Mouse (Mus musculus) spleen, embryonic (tissue): ENCODE results near the gene Mms22l.
"Not testable (repeated sequence)": the region's sequence is repeated elsewhere in the genome, so short reads cannot be mapped to it uniquely, and the experiment has no call there.

Source experiments
- CTCF ChIA-PET: fragments of 350-600 bp; sonication (Branson Sonifier 250); formaldehyde crosslinking; loops from one replicate; lab custom pipeline; 2022; lab: Charles Lee

The Mms22l gene

DNA sequence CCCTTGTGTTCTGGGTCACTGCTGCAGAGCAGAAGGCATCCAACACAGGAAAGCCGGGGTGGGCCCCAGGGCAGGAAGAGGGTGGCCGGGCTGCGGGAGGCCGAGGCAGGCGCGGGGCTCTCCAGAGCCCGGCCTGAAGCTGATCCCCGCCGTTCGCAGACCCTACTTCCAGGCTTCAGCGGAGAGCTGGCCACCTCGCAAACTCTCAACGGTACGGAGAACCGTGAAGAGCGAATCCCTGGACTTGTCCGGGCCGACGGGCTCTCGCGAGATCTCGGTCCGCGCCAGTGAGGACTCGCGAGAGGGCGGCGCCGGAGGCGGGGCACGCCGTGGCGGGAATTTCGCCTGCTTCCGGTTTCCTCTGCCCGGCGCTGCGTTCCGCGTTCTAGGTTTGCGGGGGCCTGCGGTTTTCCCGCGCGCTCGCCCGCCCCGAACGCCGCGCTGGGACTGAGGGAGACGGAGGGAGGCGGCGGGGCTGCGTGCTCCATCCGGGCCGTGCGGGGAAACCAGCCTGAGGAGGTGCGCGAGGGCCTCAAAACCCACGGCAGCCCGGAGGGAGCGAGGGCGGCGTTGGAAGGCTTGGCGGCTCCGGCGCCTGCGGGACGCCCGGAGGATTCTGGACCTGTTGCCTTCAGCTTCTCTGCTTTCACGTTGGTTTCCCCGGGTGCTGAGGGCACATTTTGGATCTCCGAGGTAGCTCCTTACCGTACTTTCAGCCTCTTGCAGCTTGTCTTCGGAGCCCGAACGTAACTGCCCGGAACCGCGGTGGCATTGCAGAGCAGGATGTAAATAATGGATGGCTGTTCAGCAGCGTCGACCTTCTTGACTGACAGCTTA is at the start of gene Mms22l:
TSS of gene Mms22l (plus strand) at position 336 of the 837 bp plus-strand sequence.
- CTCF ChIA-PET: no interaction called here

DNA sequence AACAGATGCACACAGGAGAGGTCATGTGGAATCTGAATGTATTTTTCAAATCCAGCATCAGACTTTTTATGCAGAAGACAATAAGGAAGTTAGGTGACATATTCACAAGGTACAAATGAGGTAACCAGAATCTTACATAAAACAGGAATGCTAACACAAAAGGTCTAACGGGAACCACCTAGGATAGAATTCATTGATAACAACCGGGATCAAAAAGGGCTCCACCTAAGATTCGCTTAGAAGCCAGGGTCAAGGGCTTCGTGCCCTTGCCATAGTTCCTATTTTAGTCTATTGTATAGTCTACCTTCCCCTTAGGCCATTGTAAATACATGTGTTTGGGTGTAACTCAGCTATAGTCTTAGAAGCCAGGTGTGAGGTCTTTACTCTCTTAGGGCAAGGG is 12.2 kb upstream of the Mms22l start:
- CTCF ChIA-PET: not testable (repeated sequence)

DNA sequence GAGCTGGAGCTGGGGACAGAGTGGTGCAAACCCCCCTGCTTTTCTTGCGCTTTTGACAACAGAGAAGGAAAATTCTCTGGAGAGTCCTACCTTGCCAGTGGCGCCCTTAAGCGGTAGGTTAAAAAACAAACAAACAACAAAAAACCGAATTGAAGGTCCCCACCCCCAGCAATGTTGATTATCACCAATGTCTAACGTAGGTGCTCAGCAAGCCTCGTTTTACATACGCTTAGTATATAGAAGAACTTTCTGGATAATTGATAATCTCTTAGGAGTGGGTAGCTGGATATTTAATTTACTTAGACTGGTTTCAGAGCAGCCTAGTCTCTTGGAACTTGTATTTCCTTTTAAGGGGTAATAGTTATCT is 685 bp downstream of the Mms22l start:
- CTCF ChIA-PET: no interaction called here

DNA sequence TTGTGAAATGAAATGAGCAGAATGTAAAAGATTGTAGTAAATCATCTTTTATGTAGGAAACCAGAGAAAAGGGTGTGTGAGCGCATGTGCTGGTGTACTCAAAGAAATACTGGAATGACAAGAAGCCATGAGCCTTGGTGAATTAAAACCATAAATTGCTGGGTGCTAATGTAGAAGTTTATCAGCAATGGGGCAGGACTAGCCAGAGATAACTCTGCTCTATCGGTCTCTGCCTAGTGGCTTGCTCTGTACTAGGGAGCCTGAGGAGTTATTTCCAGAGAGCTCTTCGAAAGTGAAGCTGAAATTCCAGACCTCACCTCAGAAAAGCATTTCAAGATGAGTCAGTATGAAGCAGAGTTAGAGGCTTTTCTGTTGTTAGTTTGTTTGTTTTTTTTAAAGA is 12.9 kb downstream of the Mms22l start:
- CTCF ChIA-PET: no interaction called here

DNA sequence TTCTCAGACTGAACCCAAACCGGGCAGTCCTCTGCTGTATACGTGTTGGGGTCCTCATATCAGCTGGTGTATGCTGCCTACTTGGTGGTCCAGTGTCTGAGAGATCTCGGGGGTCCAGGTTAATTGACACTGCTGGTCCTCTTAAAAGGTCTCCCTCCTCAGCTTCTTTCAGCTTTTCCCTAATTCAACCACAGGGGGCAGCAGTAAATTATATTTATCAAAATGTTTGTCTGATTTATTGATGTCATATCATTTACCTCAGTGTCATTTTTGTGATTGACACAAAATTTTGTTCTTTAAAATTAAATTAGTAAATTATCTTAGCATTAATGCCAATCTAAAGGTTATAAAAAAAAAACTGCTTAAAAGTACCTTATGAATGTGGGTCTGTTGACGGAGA is 40.7 kb downstream of the Mms22l start:
- CTCF ChIA-PET: no interaction called here

DNA sequence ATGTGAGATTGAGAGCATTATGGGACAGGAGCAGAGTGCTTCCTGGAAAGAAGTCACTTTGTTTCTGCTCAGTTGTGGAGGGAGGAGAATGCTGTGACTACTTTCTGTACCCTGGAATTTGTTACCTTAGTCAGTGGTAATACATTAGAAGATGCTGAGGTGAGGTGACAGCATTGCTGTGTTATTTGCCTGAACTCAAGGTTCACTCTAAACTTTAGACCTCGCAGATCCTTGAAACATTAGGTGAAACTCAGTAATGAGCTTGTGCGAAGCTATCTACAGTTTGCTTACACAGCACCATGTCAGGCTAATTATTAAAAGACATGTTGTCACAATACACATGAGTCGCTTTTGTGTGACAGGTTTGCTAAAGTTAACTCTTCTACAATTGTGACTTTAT is 47.2 kb downstream of the Mms22l start:
- CTCF ChIA-PET: no interaction called here

DNA sequence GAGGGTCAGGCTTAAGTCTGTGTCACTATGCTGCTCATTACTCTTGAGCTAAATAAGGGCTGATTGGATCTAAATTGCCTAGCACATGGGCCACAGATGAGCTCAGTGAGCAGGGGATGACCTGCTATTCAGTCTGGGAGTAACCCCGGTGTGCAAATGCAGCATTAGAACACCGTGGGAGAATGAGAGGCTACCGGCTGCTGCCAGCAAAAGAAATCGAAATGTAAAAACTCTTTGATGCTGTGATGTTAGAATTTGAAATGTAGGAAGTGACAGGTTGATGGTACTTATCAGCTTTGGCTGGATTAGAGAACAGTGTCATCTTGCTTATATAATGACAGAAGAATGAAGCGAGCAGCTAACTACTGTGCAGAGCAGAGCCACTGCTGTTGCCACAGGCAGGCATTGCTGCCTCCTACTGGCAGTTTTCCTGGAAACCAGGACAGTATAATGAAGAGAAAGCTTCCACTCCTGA is 48.5 kb downstream of the Mms22l start:
- CTCF ChIA-PET: interaction anchor here (0.6 kb wide), 1 partner anchor 103 kb away, joined by 3 read pairs; no protein-coding TSS in a partner anchor

DNA sequence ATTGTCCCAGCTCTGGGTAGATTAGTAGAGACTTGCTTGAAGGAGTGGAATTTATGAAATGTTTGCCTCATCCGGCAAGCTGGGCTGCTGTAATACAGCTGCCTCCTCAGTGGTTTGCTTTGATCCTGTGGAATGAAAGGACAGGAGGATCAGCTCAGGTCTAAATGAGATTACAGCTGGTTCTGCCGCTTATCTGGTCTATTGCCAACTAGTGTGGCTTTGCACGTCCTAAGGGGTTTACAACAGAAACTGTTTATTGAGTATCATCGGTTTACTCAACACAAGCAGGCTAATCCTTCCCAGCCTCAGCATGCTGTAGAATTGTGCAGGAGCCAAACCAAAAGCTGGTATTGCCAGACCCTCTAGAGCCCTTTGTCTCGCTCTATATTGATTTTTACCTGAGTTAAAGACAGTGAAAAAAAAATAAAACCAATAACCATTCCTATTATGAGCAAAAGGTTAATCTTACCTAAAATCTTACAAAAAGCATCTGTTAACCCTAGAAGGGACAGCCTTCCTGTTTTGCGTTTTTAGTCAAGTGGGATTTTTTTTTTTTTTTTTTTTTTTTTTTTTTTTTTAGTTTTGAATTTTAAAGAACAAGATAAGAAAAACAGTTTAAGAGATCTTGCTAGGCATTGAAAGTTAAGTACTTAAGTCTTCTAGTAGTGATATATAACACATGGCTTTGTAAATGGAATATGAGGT is 60.0 kb downstream of the Mms22l start:
- CTCF ChIA-PET: no interaction called here

DNA sequence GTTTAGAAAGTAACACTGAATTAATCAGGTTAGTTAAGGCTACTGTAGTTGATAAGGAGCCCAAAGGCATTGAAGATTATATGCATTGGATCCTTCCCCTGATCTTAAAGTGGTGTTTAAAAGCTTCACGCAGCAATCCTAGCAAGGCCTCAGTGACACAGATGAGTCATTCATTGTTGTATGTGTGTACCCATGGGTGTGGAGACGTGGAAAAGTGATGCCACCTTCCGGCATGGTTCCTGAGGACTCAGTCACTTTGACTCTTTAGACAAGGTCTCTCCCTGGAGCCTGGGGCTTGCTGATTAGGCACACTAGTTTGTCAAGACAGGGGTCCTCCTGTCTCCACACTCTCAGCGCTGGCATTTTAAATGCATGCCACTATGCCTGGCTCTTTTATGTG is 60.9 kb downstream of the Mms22l start:
- CTCF ChIA-PET: no interaction called here

DNA sequence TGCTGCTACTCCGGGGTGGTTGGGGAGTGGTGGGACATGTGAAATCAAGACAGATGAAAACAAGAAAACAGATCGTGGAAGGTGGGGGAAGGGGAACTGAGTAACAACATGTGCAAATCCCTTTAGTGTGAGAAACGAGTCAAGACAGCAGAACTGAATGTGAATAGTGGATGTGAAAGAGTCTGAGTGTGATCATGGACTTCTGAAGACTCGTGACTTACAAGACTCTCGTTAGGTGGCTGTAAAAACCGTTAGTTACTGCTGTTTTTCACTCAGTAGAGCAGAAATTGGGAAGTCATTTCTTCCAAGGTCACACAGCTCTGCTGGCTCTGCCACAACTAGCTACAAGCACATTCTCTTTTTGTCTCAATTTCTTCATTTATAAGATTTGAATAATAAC is 71.8 kb downstream of the Mms22l start:
- CTCF ChIA-PET: no interaction called here

DNA sequence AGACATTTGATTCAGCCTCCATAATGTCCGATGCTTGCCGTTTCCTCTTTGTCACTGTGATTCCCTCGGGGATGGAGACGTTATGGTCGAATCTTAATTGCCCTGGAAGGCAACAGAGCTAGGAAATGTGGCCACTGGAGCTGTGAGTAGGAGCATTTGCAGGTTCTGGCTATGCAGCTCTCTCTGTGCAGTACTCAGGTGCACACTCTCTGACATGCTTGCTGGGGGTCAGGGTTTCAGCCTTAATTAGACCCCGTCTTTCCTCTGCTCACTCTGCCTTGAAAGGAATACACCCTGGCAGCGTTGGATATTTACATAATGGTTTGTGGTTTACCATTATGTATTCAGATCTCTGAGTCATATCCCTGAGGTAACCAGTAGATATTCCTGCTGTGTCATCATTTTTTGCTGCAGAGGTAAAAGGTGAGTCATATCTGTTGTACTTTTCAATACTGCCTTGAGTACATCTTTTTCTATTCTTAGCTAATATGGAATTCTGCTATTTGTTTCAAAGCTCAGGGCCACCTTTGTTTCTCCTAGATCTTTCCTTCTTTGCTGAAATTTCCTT is 72.8 kb downstream of the Mms22l start:
- CTCF ChIA-PET: no interaction called here

DNA sequence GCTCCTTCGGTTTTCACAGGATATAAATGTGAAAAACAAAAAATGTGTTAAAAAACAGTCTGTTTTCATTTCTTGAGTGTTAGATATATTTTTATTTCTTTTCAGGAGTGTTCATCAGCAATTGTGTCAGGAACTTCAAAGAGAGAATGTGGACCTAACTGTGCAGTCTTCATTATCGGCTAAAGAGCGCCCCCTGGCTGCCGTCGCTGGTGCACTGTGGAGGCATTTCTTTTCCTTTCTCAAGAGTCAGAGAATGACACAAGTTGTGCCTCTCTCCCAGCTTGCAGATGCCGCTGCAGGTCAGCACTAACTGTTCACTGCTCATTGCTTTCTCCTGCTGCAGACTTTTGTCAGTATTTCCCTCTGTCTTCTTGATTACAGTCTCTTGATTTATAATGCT is 78.0 kb downstream of the Mms22l start:
- CTCF ChIA-PET: no interaction called here

DNA sequence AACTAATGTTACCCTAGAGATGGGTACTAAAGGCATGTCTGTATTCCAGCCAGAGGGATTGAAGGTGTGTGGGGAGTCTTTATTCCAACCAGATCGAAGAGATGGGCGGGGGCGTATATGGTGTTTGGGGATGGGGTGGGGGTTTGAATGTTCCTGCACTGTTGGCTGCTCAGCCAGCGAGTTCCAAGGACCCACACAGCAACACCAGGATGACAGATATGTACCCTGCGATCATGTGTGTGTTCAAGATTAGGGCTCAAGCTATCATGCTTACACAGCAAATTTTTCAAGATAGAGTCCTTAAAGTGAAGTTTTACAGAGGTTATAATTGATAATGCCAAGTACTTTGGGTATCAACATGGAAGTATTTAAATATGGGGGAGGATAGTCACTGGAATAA is 81.3 kb downstream of the Mms22l start:
- CTCF ChIA-PET: no interaction called here

DNA sequence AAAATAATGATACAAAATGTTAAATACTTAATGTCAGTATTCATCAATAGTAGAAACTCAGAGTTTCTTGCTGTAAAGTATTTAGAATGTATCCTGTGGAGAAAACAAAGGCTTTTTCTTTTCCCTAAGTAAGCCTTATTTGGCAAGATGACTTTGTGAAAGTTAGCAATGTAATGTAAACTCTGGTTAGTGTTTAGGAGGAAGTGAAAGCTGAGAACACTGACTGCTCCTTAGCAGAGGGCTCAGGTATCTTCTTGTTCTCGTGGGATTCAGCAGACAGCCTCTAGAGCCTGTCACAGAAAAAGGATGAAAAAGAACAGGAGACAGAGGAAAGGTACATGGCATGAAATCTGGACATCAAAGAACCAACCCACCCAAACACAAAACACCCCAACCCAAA is 86.0 kb downstream of the Mms22l start:
- CTCF ChIA-PET: no interaction called here

DNA sequence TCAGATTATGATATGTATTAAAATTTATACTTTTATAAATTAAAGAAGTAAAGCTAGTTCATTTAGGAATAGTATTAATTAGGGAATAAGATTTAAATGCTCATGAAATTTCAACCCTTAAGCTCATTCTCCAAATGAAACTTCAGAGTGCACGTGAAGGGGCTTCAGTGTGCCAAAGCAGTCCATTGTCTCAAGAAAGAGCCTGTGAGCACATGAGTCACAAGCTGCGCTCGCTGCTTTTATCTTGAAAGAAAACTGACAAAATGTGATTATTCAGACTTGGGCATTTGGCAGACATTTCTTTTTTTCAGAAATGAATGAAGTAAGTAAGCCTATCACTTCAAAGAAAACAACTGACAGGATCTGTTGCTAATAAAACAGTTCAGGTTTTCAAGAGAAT is 87.7 kb downstream of the Mms22l start:
- CTCF ChIA-PET: no interaction called here

DNA sequence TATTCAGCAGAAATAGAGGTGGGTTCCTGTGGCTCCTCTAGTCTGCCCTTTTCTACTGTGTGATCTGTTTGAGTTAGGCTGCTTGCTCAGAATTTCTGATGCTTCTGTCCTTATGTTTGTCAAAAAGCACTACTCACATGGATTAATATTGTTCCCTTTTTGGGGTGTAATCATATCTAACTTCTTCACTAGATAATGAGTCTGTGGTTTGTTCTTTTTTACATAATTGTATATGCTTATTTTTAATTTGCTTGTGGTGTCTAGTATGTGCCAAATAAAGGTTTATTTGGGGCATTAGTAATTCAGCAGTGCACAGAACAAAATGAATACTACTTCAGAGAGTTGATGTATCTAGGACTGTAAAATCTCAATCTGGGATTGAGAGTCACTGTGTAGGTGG is 98.6 kb downstream of the Mms22l start:
- CTCF ChIA-PET: interaction anchor here (1.1 kb wide), 1 partner anchor 677 kb away, joined by 4 read pairs; no protein-coding TSS in a partner anchor

DNA sequence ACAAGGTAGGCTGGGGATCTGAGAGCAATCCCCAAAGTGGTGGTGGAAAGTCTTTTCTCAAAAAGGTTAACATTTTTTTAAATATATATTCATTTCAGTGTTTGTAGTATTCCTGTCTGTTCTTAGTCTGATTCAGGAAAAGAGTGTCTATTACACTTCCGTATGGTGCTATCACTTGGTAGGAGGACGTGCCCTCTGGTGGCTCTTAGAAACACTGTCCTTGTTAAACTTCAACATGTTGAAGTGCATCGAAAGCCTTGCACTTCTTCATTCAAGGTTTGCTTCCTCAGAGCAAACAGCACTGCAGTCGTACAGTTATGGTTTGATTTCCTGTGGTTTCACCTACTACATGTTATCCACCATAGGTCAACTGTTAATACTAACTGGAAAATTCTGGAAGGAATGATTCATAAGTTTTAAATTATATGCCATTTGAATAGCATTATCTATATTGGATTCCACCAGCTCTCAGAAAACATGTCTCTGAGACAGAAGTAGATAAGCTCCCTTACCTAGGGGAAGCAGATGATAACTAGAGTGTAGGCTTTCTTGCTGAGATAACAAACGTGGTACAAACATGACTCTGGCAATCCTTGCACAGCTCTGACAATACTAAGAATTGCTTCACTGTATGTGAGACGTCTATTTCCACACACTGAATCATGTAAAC is 100.8 kb downstream of the Mms22l start:
- CTCF ChIA-PET: no interaction called here

DNA sequence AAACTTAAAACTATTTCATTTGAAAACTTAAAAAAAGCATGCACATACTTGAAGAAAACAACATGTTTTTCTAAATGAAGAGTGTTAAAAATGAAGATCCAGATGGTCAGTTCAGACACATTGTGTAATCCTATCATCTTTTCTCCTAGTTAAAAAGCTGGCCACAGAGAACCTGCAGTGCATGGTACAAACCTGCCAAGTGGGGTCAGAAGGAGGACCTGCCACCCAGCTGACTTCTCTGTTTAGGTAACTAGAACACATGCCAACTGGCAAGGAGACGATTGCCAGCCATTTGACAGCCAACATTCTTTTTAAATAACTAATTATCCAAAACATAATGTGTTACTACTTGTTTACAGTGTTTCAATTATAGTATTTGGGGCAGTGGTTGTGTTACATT is 102.4 kb downstream of the Mms22l start:
- CTCF ChIA-PET: no interaction called here

DNA sequence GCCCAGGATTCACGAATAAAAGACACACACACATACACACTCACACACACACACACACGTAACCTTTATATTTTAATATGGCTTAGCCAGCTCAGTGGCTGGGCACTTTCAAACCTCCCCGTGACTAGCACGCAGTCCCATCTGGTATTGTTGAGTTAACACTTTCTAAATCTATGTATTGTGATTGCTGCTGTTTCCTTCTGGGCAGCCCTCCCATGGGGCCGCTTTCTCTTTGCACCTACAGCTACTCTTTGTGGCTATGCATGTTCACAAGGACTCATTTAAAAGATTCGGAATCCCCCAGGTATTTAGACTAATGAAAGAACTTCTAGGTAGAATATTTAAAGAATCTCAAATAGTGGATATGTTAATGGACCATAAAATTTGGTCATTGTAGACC is 105.5 kb downstream of the Mms22l start:
- CTCF ChIA-PET: interaction anchor here (0.6 kb wide), 1 partner anchor 91 kb away, joined by 11 read pairs; no protein-coding TSS in a partner anchor

DNA sequence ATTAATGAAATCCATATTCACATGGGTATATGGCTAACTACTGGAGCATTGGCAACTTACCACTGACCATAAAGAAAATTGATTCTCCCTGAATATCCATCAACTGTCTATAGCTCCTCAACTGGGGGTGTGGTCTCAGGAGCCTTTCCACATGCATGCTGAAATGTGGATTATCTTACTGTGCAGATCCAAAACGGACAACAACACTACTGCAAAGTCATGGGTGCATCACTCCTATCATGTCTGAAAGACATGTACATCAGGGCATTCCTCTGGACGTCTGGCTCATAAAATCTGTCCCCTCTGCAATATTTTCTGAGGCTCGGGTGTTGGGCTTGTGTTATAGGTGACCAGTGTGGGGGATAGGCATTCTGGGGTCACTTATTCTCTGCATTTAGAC is 112.8 kb downstream of the Mms22l start:
- CTCF ChIA-PET: no interaction called here

DNA sequence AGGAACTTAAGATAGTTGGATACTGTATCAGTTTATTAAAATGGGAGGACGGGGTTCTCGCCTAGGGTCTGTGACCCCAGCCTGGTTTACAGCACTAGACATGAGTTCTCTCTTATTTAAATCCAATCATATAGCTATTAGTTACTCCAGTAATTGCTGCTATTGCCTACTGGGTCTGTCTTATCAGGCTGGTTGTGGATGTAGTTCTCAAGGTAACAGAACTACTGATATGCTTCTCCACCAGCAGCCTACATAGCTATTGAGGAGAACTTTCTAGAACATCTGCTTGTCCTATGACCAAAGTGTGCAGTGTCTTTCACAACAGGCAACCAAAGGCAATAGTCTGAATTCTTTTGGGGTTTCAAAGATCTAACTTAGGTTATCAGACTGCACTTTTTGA is 113.3 kb downstream of the Mms22l start:
- CTCF ChIA-PET: no interaction called here

DNA sequence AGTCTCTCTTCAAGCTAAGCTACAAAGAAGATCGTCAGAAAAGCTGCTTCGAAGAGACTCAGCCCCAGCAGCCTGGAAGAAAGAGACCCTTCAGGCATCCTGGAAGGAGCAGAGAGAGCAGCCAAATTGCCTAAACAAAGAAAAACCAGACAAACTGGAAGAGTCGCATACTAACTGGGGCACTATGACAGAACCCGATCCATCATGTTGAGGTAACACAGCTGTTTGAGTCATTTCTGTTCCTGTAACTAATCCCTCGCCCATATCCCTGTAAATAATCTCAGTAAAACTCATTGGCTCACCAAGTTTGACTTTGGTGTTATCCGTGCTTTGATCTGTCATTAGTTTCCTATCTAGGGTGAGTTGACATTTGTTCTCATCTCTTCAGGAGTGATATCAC is 123.8 kb downstream of the Mms22l start:
- CTCF ChIA-PET: no interaction called here
